Mouse (Mus musculus) kidney, postnatal 14 days (tissue): ENCODE measurements at regions not wholly inside any gene's neighbourhood (a gene's known extent, or its start where the extent isn't known, plus 50 kb on each side); places are given as distances from the start of the nearest gene placed in this dataset.

ENCODE experiments used
- DNase-seq: peaks from one replicate; pipeline ENCODE4 v3.0.0; 2022; ENCODE audit warnings: mixed read lengths

DNA sequence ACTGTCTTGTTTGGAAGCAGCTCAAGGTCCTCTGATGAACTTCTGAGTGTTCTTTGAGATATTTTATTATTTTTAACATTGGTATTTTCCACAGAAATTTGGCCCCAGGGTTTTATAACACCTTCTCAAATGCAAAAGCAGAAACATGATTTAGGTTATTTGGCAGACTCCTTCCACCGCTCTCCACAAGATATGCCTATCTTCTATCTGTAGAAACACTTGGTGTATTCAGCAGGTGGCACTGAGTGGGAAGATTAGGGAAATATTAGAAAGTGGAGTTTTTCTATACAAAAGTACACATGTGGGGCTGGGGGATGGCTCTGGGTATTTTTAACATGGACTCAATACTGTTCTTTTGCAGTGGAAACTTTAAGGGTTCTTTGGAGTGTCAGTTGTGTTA lies 475.3 kb downstream of the Dach1 start:
- no peak for DNase-seq

DNA sequence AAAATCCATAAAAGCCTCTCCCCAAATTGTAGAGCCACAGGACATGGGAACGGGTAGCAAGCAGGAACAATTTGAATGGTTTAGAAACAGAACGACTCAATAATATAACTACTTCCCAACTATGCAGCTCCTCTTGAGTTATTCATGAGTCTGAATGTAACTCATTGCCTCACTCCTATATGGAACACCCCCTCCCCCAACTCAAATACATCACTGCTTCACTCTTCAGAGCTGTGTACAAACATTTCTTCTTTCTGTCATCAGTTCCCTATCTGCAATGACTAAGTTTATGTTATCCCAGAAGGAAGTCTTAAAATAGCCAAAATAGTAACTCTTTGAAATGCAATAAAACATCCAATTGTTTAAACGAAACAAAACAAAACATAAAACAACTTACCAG lies 484.9 kb downstream of the Dach1 start:
- no peak for DNase-seq

DNA sequence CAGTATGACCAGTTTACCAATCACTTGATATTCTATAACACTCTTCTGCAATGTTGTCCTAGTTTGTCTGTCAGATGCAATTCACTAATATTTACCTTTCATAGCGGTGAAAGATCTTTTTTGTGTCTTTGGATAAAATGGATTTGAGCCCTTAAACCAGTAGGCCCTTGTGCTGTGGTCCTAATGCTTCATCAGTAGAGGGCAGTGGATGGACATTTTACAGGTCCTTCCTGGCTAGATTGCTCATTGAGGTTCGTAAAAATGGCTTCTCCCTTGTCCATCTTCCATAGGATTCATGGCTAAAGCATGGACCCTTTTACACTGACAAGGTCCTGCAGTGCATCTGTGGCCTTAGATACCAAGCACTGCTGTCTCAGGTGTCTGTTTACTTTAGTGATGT lies 501.8 kb downstream of the Dach1 start:
- DNase-seq, result peak; percentile 14

DNA sequence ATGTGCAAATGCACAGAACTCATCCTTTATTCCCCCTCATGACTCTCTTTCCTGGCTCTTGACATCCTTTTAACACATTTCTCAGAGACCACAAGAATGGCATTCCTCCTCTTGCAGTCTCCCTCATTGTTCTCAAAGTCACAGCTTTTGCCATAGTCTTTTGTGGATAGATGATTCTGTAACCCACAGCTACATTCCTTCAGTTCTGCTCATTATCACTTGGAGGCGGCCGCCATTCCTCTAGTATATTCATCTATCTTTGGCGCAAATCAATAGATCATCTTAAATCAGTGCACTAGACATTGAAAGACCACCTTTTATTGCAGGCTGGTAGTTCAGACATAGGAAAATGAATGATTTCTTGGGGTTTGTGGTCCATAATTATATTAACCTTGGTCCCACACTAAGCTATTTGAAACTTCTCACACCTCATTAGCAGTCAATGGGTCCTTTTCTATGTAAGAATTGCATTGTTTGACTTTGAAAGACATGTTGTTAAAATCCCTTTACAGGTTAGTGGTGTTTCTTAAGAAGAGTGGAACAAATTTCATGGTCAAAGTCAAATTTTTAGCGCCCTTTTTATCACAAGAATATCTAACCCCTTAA lies 531.3 kb downstream of the Dach1 start:
- DNase-seq, result no peak

GRCm38 (mm10) chr14:97611438-97611837 lies 558.1 kb downstream of the Dach1 start:
- DNase-seq, result no peak

DNA sequence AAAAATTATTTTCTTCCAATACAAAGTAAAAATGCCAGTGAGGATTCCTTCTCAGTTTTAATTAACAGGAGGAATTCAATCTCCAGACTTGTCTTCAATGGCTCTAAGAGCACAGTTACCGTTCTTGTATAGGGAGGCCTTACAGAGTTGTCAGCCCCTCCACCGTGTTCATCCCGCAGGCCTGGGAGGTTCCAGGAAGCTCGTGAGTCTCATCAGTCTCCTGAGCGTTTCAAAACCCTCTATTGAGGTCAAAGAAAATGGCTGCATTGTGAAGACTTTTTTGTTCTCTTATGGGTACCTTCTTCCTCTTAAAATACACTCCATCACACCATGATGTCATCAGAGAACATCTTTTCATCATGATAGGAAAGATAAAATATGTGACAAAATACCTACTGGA lies 572.9 kb downstream of the Dach1 start:
- DNase-seq, result no peak

DNA sequence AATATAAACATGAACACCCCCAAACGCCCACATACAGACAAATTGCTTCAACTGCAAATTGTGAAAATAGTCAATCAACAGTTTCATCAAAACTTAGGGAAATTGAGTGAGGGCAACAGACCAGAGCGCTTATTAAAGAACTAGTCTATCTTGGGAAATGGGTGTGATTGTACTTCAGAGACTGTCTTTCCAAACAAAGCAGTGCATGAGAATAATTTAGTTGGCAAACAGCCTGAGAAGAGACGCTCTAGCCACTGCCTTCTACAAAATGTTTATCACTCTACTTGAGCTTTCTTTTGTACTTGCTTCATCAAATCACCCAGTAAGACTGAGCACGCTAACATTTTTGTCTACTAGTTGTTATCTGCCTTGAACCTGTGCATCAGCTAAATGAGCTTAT lies 581.0 kb downstream of the Dach1 start:
- DNase-seq, result no peak

DNA sequence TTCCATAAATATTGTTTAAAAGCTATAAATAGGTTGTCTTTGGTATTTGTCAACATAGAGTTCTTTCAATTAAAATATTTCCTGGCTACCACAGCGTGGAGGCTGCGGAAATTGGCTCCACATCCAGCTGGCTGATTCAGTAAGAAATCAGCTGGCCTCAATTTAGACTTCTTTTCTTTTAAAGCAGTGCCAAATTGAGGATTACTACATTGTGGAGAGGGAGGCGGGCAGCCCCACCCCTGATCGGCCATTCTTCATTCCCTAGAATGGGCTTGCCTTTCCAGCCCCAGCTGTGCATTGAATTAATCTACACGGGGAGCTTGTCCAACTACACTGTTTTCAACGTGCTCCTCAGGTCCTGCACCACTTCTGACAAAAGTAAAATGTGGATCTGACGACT lies 581.4 kb downstream of the Dach1 start:
- peak; percentile 34 for DNase-seq

- DNase-seq, result no peak
Observed at GRCm38 (mm10) chr14:97586962-97587361, 582.6 kb downstream of the Dach1 start.

- no peak for DNase-seq
Observed at GRCm38 (mm10) chr14:97570274-97570673, 599.3 kb downstream of the Dach1 start.

- no peak for DNase-seq
Observed at GRCm38 (mm10) chr14:97560121-97560907, 609.3 kb downstream of the Dach1 start.

DNA sequence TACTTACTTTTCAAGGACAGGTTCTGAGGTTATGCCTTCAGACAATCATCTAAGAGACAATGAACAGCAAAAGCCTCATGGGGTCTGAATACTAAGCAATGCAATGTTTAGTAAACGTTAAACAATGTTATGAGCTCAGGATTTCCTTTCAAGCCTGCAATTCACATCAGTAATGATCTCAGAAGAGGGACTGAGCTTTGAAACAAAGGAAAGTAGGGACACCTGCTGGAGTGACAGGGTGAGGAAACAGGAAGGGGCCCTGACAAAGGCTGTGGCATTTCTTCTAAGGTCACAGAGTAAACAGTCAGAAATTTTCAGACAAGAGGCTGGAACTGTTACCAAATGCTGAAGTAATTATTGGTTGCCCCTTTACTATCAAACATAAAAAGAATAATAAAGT lies 610.0 kb downstream of the Dach1 start:
- DNase-seq, result no peak

DNA sequence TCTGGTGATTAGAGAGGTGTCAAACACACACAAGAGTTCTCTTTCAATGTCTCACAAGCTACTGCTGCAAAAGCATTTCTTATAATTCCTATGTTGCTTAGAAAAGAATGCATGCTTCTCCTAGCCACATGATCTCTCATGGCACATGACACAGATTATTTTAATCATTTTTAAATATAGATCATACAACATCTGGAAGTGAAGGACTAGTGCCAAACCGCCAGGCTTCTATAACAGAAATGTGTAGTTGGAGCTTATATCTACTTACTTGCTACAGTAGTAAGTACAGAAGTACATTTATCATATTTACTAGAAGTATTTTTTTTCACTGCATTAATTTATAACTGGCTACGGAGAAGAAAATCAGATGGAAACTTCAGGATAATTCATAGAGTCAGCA lies 611.3 kb downstream of the Dach1 start:
- no peak for DNase-seq

DNA sequence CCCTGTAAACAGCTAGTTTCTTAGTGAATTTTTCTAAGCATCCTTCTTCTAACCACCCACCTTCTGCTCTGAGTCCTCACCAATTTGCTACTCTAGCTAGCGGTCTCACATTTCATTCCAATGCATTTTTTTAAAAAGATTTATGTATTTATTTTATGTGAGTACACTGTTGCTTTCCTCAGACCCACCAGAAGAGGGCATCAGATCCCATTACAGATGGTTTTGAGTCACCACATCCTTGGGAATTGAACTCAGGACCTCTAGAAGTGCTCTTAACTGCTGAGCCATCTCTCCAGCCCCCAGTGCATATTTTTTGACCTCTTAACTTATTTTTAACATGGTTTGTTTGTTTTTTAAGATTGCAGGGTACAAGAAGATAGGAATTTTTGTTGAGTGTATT lies 611.7 kb downstream of the Dach1 start:
- DNase-seq, result no peak

- no peak for DNase-seq
Observed at GRCm38 (mm10) chr14:97546276-97546675, 623.3 kb downstream of the Dach1 start.

GRCm38 (mm10) chr14:97544307-97544706 lies 625.3 kb downstream of the Dach1 start:
- peak; percentile 14 for DNase-seq

DNA sequence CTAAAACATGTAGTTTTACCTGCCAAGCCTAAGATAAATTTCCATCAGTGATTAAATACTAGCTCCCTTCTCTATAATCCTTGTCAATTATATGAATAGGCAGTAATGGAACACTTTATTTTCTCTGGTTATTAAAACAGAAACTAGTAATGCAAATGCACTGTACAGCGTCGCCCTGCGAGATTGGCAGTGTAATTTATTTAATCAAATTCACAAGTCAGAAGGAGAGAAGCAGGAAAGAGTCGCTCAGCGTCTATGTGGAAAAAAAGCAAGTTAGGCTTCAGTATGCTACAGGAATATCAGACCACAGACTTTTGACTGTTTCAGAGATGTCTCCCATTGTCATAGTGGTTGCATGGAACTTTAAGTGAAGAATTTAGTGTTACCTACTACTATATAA lies 632.6 kb downstream of the Dach1 start:
- no peak for DNase-seq

GRCm38 (mm10) chr14:97511318-97511717 lies 658.2 kb downstream of the Dach1 start:
- no peak for DNase-seq

DNA sequence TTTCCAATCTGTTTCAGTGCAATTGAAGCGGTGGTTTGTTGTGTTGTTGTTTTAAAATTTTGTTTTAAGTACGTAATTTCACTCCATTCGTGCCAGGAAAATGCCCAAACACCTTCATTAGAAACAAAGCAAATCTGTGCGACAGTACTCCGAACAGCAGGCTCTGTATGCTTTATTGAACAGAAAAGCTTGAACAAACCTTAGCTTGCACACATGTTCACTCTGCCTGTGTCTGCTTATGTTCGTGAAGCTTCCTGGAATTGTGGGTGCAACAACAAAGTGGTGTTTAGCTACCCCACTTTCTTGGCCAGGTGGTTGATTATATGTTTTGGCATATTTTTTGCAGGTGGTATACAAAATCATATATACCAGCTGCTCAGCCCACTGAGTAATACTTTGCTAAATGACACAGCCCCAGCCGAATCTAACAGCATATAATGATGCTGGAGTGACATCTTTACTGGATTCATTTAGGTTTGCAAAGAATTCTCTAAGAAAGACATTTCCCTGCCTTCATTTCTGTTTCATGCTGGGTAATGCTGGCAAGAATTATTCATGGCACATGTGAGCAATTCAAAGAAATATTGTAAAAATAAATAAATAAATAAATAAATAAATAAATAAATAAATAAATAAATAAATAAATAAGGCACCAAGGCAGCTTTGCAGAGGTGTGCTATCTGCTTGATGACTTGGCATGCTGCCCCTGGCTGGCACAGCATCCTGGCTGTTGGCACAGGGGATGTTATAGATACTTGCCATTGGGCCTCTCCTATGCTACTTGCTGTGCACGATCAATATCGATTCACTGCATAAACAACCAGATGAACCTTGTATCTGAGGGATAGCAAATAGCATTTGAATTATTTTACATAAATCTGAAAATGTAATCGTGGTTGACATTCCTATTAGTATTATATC lies 679.9 kb downstream of the Dach1 start:
- DNase-seq, result no peak

DNA sequence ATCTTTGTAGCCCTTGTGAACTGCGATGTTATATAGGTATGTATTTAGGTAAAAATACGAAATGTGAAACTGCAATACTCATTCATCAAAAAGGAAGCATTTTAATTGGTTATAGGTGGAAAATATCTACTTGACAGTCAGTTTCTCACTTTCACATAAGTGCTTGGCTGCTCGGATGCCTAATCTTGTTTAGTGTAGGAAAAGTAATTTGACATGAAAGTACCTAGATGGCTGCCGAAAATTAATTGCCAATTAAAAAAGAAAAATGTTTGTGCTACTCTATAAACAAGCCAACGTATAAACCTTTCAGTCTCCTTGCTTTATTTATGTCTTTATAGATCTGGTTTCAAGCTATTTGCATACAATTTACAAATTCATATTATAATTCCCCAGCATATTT lies 691.3 kb downstream of the Dach1 start:
- no peak for DNase-seq

GRCm38 (mm10) chr14:97450525-97451235 lies 718.9 kb downstream of the Dach1 start:
- no peak for DNase-seq

DNA sequence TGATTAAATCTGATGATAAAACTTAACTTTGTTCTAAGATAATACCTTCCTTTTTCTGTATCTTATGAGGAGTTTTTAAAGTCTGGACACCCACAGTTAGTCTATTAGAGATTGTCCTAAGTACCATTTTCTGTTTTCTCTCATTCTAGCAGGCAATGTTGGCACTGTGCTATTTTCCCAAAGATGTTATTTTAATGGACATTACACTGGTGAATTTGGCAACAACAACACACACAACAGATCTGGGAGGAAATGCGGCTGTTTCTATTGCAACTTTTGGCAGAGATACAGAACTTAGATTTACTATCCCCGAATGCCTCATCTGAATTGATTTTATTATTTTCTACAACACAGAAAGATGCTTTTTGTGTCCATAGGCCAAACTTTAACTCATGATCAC lies 720.9 kb downstream of the Dach1 start:
- DNase-seq, result no peak

- no peak for DNase-seq
Observed at GRCm38 (mm10) chr14:97446793-97447192, 722.8 kb downstream of the Dach1 start.
